Mouse (Mus musculus) spleen, adult 2 months (tissue): ENCODE results near the gene Hist1h3f.

ENCODE experiments used
- CTCF ChIP-seq: fragments of 200-500 bp; IDR thresholded peaks from 2 replicates; pipeline ENCODE4 v1.5.1; 2011; ENCODE audit warnings: mild to moderate bottlenecking, inconsistent platforms; ENCODE audit not compliant: insufficient read depth, insufficient read length, insufficient replicate concordance; ENCODE audit errors: extremely low read depth
- POLR2A ChIP-seq: fragments of 200-500 bp; IDR thresholded peaks from 2 replicates; pipeline ENCODE4 v1.6.1; 2011; ENCODE audit warnings: low read depth, low read length, inconsistent platforms

GRCm38 (mm10) chr13:23502031-23502567 is 41.8 kb upstream of the Hist1h3f start:
- TF ChIP-seq CTCF (no peak), POLR2A (no peak)
